Mouse (Mus musculus): ENCODE measurements at regions not wholly inside any gene's neighbourhood (a gene's known extent, or its start where the extent isn't known, plus 50 kb on each side); places are given as distances from the start of the nearest gene placed in this dataset.

GRCm38 (mm10) chr12:112290299-112290698 lies 144.3 kb downstream of the Kif26a start:
- ATAC-seq (ENCODE audit: low read depth): no peak
- no peak overlapping the region for H3K4me3 ChIP-seq (ENCODE audit: low read depth, low read length)

GRCm38 (mm10) chr12:112291748-112292561 lies 145.9 kb downstream of the Kif26a start:
- Histone ChIP-seq H3K36me3 (ENCODE audit: control insufficient read depth, insufficient read depth, low read length) (no peaks in the 10 kb centered on the region), H3K4me3 (ENCODE audit: low read depth, low read length) (no peak overlapping the region), H3K4me2 (ENCODE audit: low read depth, low read length) (no peak overlapping the region), H3K4me1 (ENCODE audit: control insufficient read depth, insufficient read depth, low read length) (peaks cover 18% of the 10 kb centered on the region; the same call in 1 of the 2 replicates), H3K27me3 (ENCODE audit: control insufficient read depth, insufficient read depth, low read length) (no peaks in the 10 kb centered on the region), H3K9me3 (ENCODE audit: control insufficient read depth, low read length) (no peaks in the 10 kb centered on the region), H3K9ac (replicated peaks; ENCODE audit: low read depth, low read length) (no peak overlapping the region), H3K27ac (ENCODE audit: low read depth, low read length) (peak overlapping the region; percentile 39; the same call in 1 of the 2 replicates)
- no peak for ATAC-seq (ENCODE audit: low read depth)
- 70% methylated on average over 16 of the region's 16 CpGs for WGBS

More at GRCm38 (mm10) chr12:112290299-112290698, 144.3 kb downstream of the Kif26a start:
- Histone ChIP-seq H3K9me3 (ENCODE audit: control insufficient read depth, low read length) (no peaks in the 10 kb centered on the region), H3K9ac (replicated peaks; ENCODE audit: low read depth, low read length) (no peak overlapping the region), H3K27me3 (ENCODE audit: control insufficient read depth, insufficient read depth, low read length) (no peaks in the 10 kb centered on the region), H3K27ac (ENCODE audit: low read depth, low read length) (no peak overlapping the region), H3K4me2 (ENCODE audit: low read depth, low read length) (no peak overlapping the region), H3K36me3 (ENCODE audit: control insufficient read depth, insufficient read depth, low read length) (no peaks in the 10 kb centered on the region), H3K4me1 (ENCODE audit: control insufficient read depth, insufficient read depth, low read length) (peaks cover 18% of the 10 kb centered on the region; the same call in 1 of the 2 replicates)
- WGBS: 95% methylated on average over 9 of the region's 9 CpGs

GRCm38 (mm10) chr12:112293105-112293504 lies 147.1 kb downstream of the Kif26a start:
- ATAC-seq (ENCODE audit: low read depth): peak; percentile 68
- Histone ChIP-seq H3K36me3 (ENCODE audit: control insufficient read depth, insufficient read depth, low read length) (no peaks in the 10 kb centered on the region), H3K9me3 (ENCODE audit: control insufficient read depth, low read length) (no peaks in the 10 kb centered on the region), H3K27ac (ENCODE audit: low read depth, low read length) (peak overlapping the region; percentile 12; the same call in 1 of the 2 replicates), H3K4me3 (ENCODE audit: low read depth, low read length) (no peak overlapping the region), H3K27me3 (ENCODE audit: control insufficient read depth, insufficient read depth, low read length) (no peaks in the 10 kb centered on the region), H3K9ac (replicated peaks; ENCODE audit: low read depth, low read length) (no peak overlapping the region), H3K4me1 (ENCODE audit: control insufficient read depth, insufficient read depth, low read length) (peaks cover 18% of the 10 kb centered on the region; the same call in 1 of the 2 replicates), H3K4me2 (ENCODE audit: low read depth, low read length) (no peak overlapping the region)
- WGBS: 35% methylated on average over 13 of the region's 13 CpGs

- ATAC-seq (ENCODE audit: low read depth): no peak
- Histone ChIP-seq H3K4me2 (ENCODE audit: low read depth, low read length) (no peak overlapping the region), H3K36me3 (ENCODE audit: control insufficient read depth, insufficient read depth, low read length) (no peaks in the 10 kb centered on the region), H3K27me3 (ENCODE audit: control insufficient read depth, insufficient read depth, low read length) (no peaks in the 10 kb centered on the region), H3K9ac (replicated peaks; ENCODE audit: low read depth, low read length) (no peak overlapping the region), H3K4me3 (ENCODE audit: low read depth, low read length) (no peak overlapping the region), H3K9me3 (ENCODE audit: control insufficient read depth, low read length) (no peaks in the 10 kb centered on the region), H3K4me1 (ENCODE audit: control insufficient read depth, insufficient read depth, low read length) (peaks cover 19% of the 10 kb centered on the region; the same call in 1 of the 2 replicates), H3K27ac (ENCODE audit: low read depth, low read length) (no peak overlapping the region)
- WGBS: 86% methylated on average over 6 of the region's 6 CpGs
Observed at GRCm38 (mm10) chr12:112295337-112295941, 149.4 kb downstream of the Kif26a start.

- Histone ChIP-seq H3K9ac (replicated peaks; ENCODE audit: low read depth, low read length) (no peak overlapping the region), H3K4me1 (ENCODE audit: control insufficient read depth, insufficient read depth, low read length) (peaks cover 18% of the 10 kb centered on the region), H3K4me2 (ENCODE audit: low read depth, low read length) (no peak overlapping the region), H3K4me3 (ENCODE audit: low read depth, low read length) (no peak overlapping the region), H3K9me3 (ENCODE audit: control insufficient read depth, low read length) (no peaks in the 10 kb centered on the region), H3K27me3 (ENCODE audit: control insufficient read depth, insufficient read depth, low read length) (0 out of 2 replicates have a peak, but pooled peaks cover 2% of the 10 kb centered on the region), H3K27ac (ENCODE audit: low read depth, low read length) (no peak overlapping the region), H3K36me3 (ENCODE audit: control insufficient read depth, insufficient read depth, low read length) (no peaks in the 10 kb centered on the region)
- WGBS: 84% methylated on average over 8 of the region's 8 CpGs
- no peak for ATAC-seq (ENCODE audit: low read depth)
Observed at GRCm38 (mm10) chr12:112298521-112298920, 152.5 kb downstream of the Kif26a start.

GRCm38 (mm10) chr12:112299089-112299488 lies 153.1 kb downstream of the Kif26a start:
- Histone ChIP-seq H3K9me3 (ENCODE audit: control insufficient read depth, low read length) (no peaks in the 10 kb centered on the region), H3K27ac (ENCODE audit: low read depth, low read length) (no peak overlapping the region), H3K27me3 (ENCODE audit: control insufficient read depth, insufficient read depth, low read length) (0 out of 2 replicates have a peak, but pooled peaks cover 2% of the 10 kb centered on the region), H3K36me3 (ENCODE audit: control insufficient read depth, insufficient read depth, low read length) (no peaks in the 10 kb centered on the region), H3K4me2 (ENCODE audit: low read depth, low read length) (no peak overlapping the region), H3K9ac (replicated peaks; ENCODE audit: low read depth, low read length) (no peak overlapping the region), H3K4me1 (ENCODE audit: control insufficient read depth, insufficient read depth, low read length) (peaks cover 15% of the 10 kb centered on the region), H3K4me3 (ENCODE audit: low read depth, low read length) (no peak overlapping the region)
- WGBS: 54% methylated on average over 5 of the region's 5 CpGs
- ATAC-seq (ENCODE audit: low read depth): no peak

- no peak overlapping the region for H3K27ac ChIP-seq (ENCODE audit: low read depth, low read length)
Observed at GRCm38 (mm10) chr12:112299603-112300002, 153.6 kb downstream of the Kif26a start.

GRCm38 (mm10) chr12:112300125-112300524 lies 154.1 kb downstream of the Kif26a start:
- Histone ChIP-seq H3K27ac (ENCODE audit: low read depth, low read length) (no peak overlapping the region), H3K4me1 (ENCODE audit: control insufficient read depth, insufficient read depth, low read length) (peaks cover 15% of the 10 kb centered on the region), H3K4me3 (ENCODE audit: low read depth, low read length) (no peak overlapping the region), H3K9ac (replicated peaks; ENCODE audit: low read depth, low read length) (no peak overlapping the region), H3K4me2 (ENCODE audit: low read depth, low read length) (no peak overlapping the region), H3K36me3 (ENCODE audit: control insufficient read depth, insufficient read depth, low read length) (no peaks in the 10 kb centered on the region), H3K27me3 (ENCODE audit: control insufficient read depth, insufficient read depth, low read length) (0 out of 2 replicates have a peak, but pooled peaks cover 2% of the 10 kb centered on the region), H3K9me3 (ENCODE audit: control insufficient read depth, low read length) (no peaks in the 10 kb centered on the region)
- no peak; the same call in 1 of the 2 replicates for ATAC-seq (ENCODE audit: low read depth)
- WGBS: 84% methylated on average over 4 of the region's 4 CpGs

More at GRCm38 (mm10) chr12:112299603-112300002, 153.6 kb downstream of the Kif26a start:
- H3K4me3 ChIP-seq (ENCODE audit: low read depth, low read length): no peak overlapping the region
- H3K9ac ChIP-seq (replicated peaks; ENCODE audit: low read depth, low read length): no peak overlapping the region
- no peaks in the 10 kb centered on the region for H3K36me3 ChIP-seq (ENCODE audit: control insufficient read depth, insufficient read depth, low read length)
- H3K27me3 ChIP-seq (ENCODE audit: control insufficient read depth, insufficient read depth, low read length): 0 out of 2 replicates have a peak, but pooled peaks cover 2% of the 10 kb centered on the region
- peak; percentile 42; the same call in 1 of the 2 replicates for ATAC-seq (ENCODE audit: low read depth)
- no peak overlapping the region for H3K4me2 ChIP-seq (ENCODE audit: low read depth, low read length)
- H3K9me3 ChIP-seq (ENCODE audit: control insufficient read depth, low read length): no peaks in the 10 kb centered on the region
- peaks cover 15% of the 10 kb centered on the region for H3K4me1 ChIP-seq (ENCODE audit: control insufficient read depth, insufficient read depth, low read length)
- WGBS: 67% methylated on average over 6 of the region's 6 CpGs

Measured in neural tube, embryonic 14.5 days (tissue).